Mouse (Mus musculus): ENCODE data around the gene Senp1.

Gene Senp1

GRCm38 (mm10) chr15:97999991-98000390 lies 93.6 kb downstream of the Senp1 start:
- no peak for DNase-seq

- DNase-seq: no peak
Observed at GRCm38 (mm10) chr15:97999546-97999945, 94.0 kb downstream of the Senp1 start.

- no peak for DNase-seq
Observed at GRCm38 (mm10) chr15:97996716-97997256, 96.8 kb downstream of the Senp1 start.

- peak; percentile 80 to 81 for DNase-seq
Observed at GRCm38 (mm10) chr15:97992712-97993286, 100.7 kb downstream of the Senp1 start.

- DNase-seq: no peak
Observed at GRCm38 (mm10) chr15:97992027-97992711, 101.4 kb downstream of the Senp1 start.

GRCm38 (mm10) chr15:97991285-97991895 lies 102.2 kb downstream of the Senp1 start:
- DNase-seq: no peak

- DNase-seq: no peak
Observed at GRCm38 (mm10) chr15:97990721-97991120, 102.8 kb downstream of the Senp1 start.

- no peak for DNase-seq
Observed at GRCm38 (mm10) chr15:97990124-97990523, 103.4 kb downstream of the Senp1 start.

GRCm38 (mm10) chr15:97989544-97989943 lies 104.0 kb downstream of the Senp1 start:
- DNase-seq: no peak
